Mouse (Mus musculus): ENCODE measurements around the gene Rtf1. TPM values are rescaled to one million over a fixed set of nuclear protein-coding genes. Genes with fewer than 3 reads are reported as not detected.

Rtf1 gene
- total RNA-seq, 2 experiments from 2014 or later = 43.1 to 44.9 TPM

GRCm38 (mm10) chr2:119721070-119721469 is 46.2 kb downstream of the Rtf1 start:
- no peak for ATAC-seq (replicated peaks; ENCODE audit: low FRiP score, low TSS enrichment, poor library complexity, severe bottlenecking)

GRCm38 (mm10) chr2:119727762-119728416 is 53.0 kb downstream of the Rtf1 start:
- ATAC-seq (replicated peaks; ENCODE audit: low FRiP score, low TSS enrichment, poor library complexity, severe bottlenecking) = no peak

GRCm38 (mm10) chr2:119730735-119731134 is 55.9 kb downstream of the Rtf1 start:
- no peak for ATAC-seq (replicated peaks; ENCODE audit: low FRiP score, low TSS enrichment, poor library complexity, severe bottlenecking)

GRCm38 (mm10) chr2:119737124-119737523 is 62.3 kb downstream of the Rtf1 start:
- no peak for ATAC-seq (replicated peaks; ENCODE audit: low FRiP score, low TSS enrichment, poor library complexity, severe bottlenecking)

GRCm38 (mm10) chr2:119740567-119740966 is 65.7 kb downstream of the Rtf1 start:
- ATAC-seq (replicated peaks; ENCODE audit: low FRiP score, low TSS enrichment, poor library complexity, severe bottlenecking) = no peak

- peak; percentile 38 for ATAC-seq (replicated peaks; ENCODE audit: low FRiP score, low TSS enrichment, poor library complexity, severe bottlenecking)
Observed at GRCm38 (mm10) chr2:119741581-119742411, 66.9 kb downstream of the Rtf1 start, which contains the start of gene Itpka. Gene Itpka (plus strand): TSS chr2:119742337.

- ATAC-seq (replicated peaks; ENCODE audit: low FRiP score, low TSS enrichment, poor library complexity, severe bottlenecking) = no peak
Observed at GRCm38 (mm10) chr2:119742461-119743175, 67.8 kb downstream of the Rtf1 start.

GRCm38 (mm10) chr2:119743176-119743807 is 68.4 kb downstream of the Rtf1 start:
- ATAC-seq (replicated peaks; ENCODE audit: low FRiP score, low TSS enrichment, poor library complexity, severe bottlenecking) = no peak

GRCm38 (mm10) chr2:119743808-119744162 is 68.9 kb downstream of the Rtf1 start:
- no peak for ATAC-seq (replicated peaks; ENCODE audit: low FRiP score, low TSS enrichment, poor library complexity, severe bottlenecking)

- peak; percentile 58 for ATAC-seq (replicated peaks; ENCODE audit: low FRiP score, low TSS enrichment, poor library complexity, severe bottlenecking)
Observed at GRCm38 (mm10) chr2:119744163-119745111, 69.6 kb downstream of the Rtf1 start.

- ATAC-seq (replicated peaks; ENCODE audit: low FRiP score, low TSS enrichment, poor library complexity, severe bottlenecking) = 0 out of 2 replicates have a peak, but pooled peaks have one; percentile 38
Observed at GRCm38 (mm10) chr2:119745281-119745680, 70.4 kb downstream of the Rtf1 start.

- ATAC-seq (replicated peaks; ENCODE audit: low FRiP score, low TSS enrichment, poor library complexity, severe bottlenecking) = no peak
Observed at GRCm38 (mm10) chr2:119747554-119747953, 72.7 kb downstream of the Rtf1 start.

- no peak for ATAC-seq (replicated peaks; ENCODE audit: low FRiP score, low TSS enrichment, poor library complexity, severe bottlenecking)
Observed at GRCm38 (mm10) chr2:119749260-119749659, 74.4 kb downstream of the Rtf1 start.

- ATAC-seq (replicated peaks; ENCODE audit: low FRiP score, low TSS enrichment, poor library complexity, severe bottlenecking) = no peak
Observed at GRCm38 (mm10) chr2:119757601-119758100, 82.8 kb downstream of the Rtf1 start.

GRCm38 (mm10) chr2:119758101-119758843 is 83.4 kb downstream of the Rtf1 start:
- ATAC-seq (replicated peaks; ENCODE audit: low FRiP score, low TSS enrichment, poor library complexity, severe bottlenecking) = 0 out of 2 replicates have a peak, but pooled peaks have one; percentile 33

GRCm38 (mm10) chr2:119758844-119759835 is 84.3 kb downstream of the Rtf1 start:
- peak; percentile 43 for ATAC-seq (replicated peaks; ENCODE audit: low FRiP score, low TSS enrichment, poor library complexity, severe bottlenecking)

GRCm38 (mm10) chr2:119760251-119760650 is 85.4 kb downstream of the Rtf1 start, which contains the start of gene Ltk:
Gene Ltk (minus strand): TSS chr2:119760431.
- no peak for ATAC-seq (replicated peaks; ENCODE audit: low FRiP score, low TSS enrichment, poor library complexity, severe bottlenecking)

Data from megakaryocyte-erythroid progenitor cell, adult 5-6 weeks (primary cell).